Mouse (Mus musculus): ENCODE results near the gene Fshr. TPM values are rescaled to one million over a fixed set of nuclear protein-coding genes. Genes with fewer than 3 reads are reported as not detected.

The Fshr gene
- polyA plus RNA-seq, 1 experiment from 2014 or later = not detected

GRCm38 (mm10) chr17:88954011-88954410, 246.5 kb downstream of the Fshr start:
- Histone ChIP-seq H3K4me1 (no peaks in the 10 kb centered on the region), H3K27me3 (no peaks in the 10 kb centered on the region), H3K36me3 (no peaks in the 10 kb centered on the region), H3K27ac (no peak overlapping the region), H3K9ac (no peak overlapping the region), H3K4me2 (no peak overlapping the region), H3K9me3 (no peaks in the 10 kb centered on the region), H3K4me3 (no peak overlapping the region)
- no peak for ATAC-seq (ENCODE audit: insufficient number of reproducible peaks, insufficient read depth, low FRiP score, low TSS enrichment, low read depth)
- WGBS = 41% methylated on average over 5 of the region's 5 CpGs

GRCm38 (mm10) chr17:88938153-88938681, 262.3 kb downstream of the Fshr start:
- Histone ChIP-seq H3K4me3 (no peak overlapping the region), H3K27ac (no peak overlapping the region), H3K4me2 (no peak overlapping the region), H3K36me3 (no peaks in the 10 kb centered on the region), H3K9me3 (no peaks in the 10 kb centered on the region), H3K4me1 (peaks cover 10% of the 10 kb centered on the region; the same call in 1 of the 2 replicates), H3K27me3 (no peaks in the 10 kb centered on the region), H3K9ac (no peak overlapping the region)
- 27% methylated on average over 4 of the region's 4 CpGs for WGBS
- no peak for ATAC-seq (ENCODE audit: insufficient number of reproducible peaks, insufficient read depth, low FRiP score, low TSS enrichment, low read depth)

GRCm38 (mm10) chr17:88937341-88938152, 262.9 kb downstream of the Fshr start:
- Histone ChIP-seq H3K27ac (no peak overlapping the region), H3K36me3 (no peaks in the 10 kb centered on the region), H3K4me3 (no peak overlapping the region), H3K4me2 (no peak overlapping the region), H3K4me1 (peaks cover 10% of the 10 kb centered on the region; the same call in 1 of the 2 replicates), H3K27me3 (no peaks in the 10 kb centered on the region), H3K9me3 (no peaks in the 10 kb centered on the region), H3K9ac (no peak overlapping the region)
- 17% methylated on average over 7 of the region's 7 CpGs for WGBS
- peak; percentile 78 for ATAC-seq (ENCODE audit: insufficient number of reproducible peaks, insufficient read depth, low FRiP score, low TSS enrichment, low read depth)

- 74% methylated on average over 3 of the region's 3 CpGs for WGBS
- Histone ChIP-seq H3K27me3 (no peaks in the 10 kb centered on the region), H3K9me3 (no peaks in the 10 kb centered on the region), H3K27ac (no peak overlapping the region), H3K4me2 (no peak overlapping the region), H3K4me3 (no peak overlapping the region), H3K9ac (no peak overlapping the region), H3K4me1 (peaks cover 10% of the 10 kb centered on the region; the same call in 1 of the 2 replicates), H3K36me3 (no peaks in the 10 kb centered on the region)
- ATAC-seq (ENCODE audit: insufficient number of reproducible peaks, insufficient read depth, low FRiP score, low TSS enrichment, low read depth) = no peak
These were observed 263.5 kb downstream of the Fshr start for GRCm38 (mm10) chr17:88936941-88937340.
